14 mouse cellular contexts compared by ENCODE assay signal in the genomic region with DNA sequence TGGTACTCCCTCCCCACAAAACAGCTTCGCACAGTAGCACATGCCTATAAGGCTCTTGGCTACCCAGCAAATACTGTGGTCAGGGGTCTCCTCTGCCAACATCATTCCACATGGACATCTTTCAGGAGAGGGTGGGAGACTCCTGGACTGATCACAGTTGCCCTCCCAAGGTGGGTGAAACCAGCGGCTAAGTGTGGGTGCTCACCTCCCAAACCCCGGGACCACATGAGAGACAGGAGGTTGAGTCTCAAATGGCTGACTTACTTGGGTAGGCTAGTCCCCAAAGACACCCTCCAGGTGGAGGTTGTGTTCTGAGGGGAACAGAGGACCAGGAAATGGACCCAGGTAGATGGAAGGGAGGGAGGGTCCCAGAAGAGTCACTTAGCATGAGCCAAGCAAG. TPM values are rescaled to one million over a fixed set of nuclear protein-coding genes. Genes with fewer than 3 reads are reported as not detected.
DNase-seq lines count a peak whose midpoint lies in the region; ATAC-seq lines count a peak whose summit lies in the region.
"Had no signal": no experiment of that assay in that cellular context is flagged by ENCODE, and none has a peak within 500 bp of the region (broad histone marks: within the 10 kb centered on the region; RNA-seq: fewer than 3 reads in every experiment).

No protein-coding gene starts in this region.

- 0 out of 2 replicates have a peak overlapping the region, but pooled peaks have one; percentile 23 for H3K4me3 ChIP-seq in kidney, embryonic 15.5 days (replicated peaks)
- H3K4me3 ChIP-seq in embryonic facial prominence, embryonic 10.5 days, result peak overlapping the region; percentile 44
- H3K4me3 ChIP-seq in embryonic facial prominence, embryonic 13.5 days, result peak overlapping the region; percentile 6; the same call in 1 of the 2 replicates
- no peak overlapping the region for H3K4me3 ChIP-seq in limb, embryonic 13.5 days
- H3K4me3 ChIP-seq: midbrain, embryonic 12.5 days; neural tube, embryonic 15.5 days had no signal

- H3K27ac ChIP-seq in kidney, embryonic 15.5 days, result peak overlapping the region; percentile 95
- H3K27ac ChIP-seq in embryonic facial prominence, embryonic 10.5 days (replicated peaks), result peak overlapping the region; percentile 84
- peak overlapping the region; percentile 94 for H3K27ac ChIP-seq in embryonic facial prominence, embryonic 13.5 days
- peak overlapping the region; percentile 86; the same call in 1 of the 2 replicates for H3K27ac ChIP-seq in limb, embryonic 13.5 days
- H3K27ac ChIP-seq: hindbrain, postnatal 0 days; liver, embryonic 14.5 days; neural tube, embryonic 15.5 days had no signal

- DNase-seq in kidney, adult 8-10 months, result no peak
- no peak for DNase-seq in embryonic facial prominence, embryonic 10.5 days (ENCODE audit: low spot score)
- no peak for DNase-seq in cerebellum, postnatal 36 days
- no peak for DNase-seq in layer of hippocampus, adult 18-20 months (ENCODE audit: low spot score in 2 of 2)
- DNase-seq: cerebellum, adult 9-11 months; right cerebral cortex, postnatal 14 days had no signal

- H3K36me3 ChIP-seq in kidney, embryonic 15.5 days, result peaks cover 10% of the 10 kb centered on the region
- H3K36me3 ChIP-seq in embryonic facial prominence, embryonic 10.5 days (replicated peaks), result peaks cover 20% of the 10 kb centered on the region
- peaks cover 13% of the 10 kb centered on the region for H3K36me3 ChIP-seq in embryonic facial prominence, embryonic 13.5 days
- H3K36me3 ChIP-seq in limb, embryonic 13.5 days, result peaks cover 15% of the 10 kb centered on the region
- H3K36me3 ChIP-seq: neural tube, embryonic 15.5 days had no signal

- H3K4me2 ChIP-seq in kidney, embryonic 15.5 days, result peak overlapping the region; percentile 52
- H3K4me2 ChIP-seq in embryonic facial prominence, embryonic 13.5 days, result peak overlapping the region; percentile 57
- H3K4me2 ChIP-seq in limb, embryonic 13.5 days (replicated peaks), result peak overlapping the region; percentile 61
- H3K4me2 ChIP-seq: midbrain, embryonic 12.5 days; neural tube, embryonic 15.5 days had no signal

- H3K27me3 ChIP-seq in kidney, embryonic 15.5 days, result no peaks in the 10 kb centered on the region
- peaks cover 39% of the 10 kb centered on the region for H3K27me3 ChIP-seq in embryonic facial prominence, embryonic 10.5 days (replicated peaks; ENCODE audit: low read depth, poor library complexity, severe bottlenecking)
- no peaks in the 10 kb centered on the region for H3K27me3 ChIP-seq in embryonic facial prominence, embryonic 13.5 days
- no peaks in the 10 kb centered on the region for H3K27me3 ChIP-seq in limb, embryonic 13.5 days

- no peak for ATAC-seq in kidney, embryonic 15.5 days (replicated peaks; ENCODE audit: low FRiP score)
- no peak for ATAC-seq in embryonic facial prominence, embryonic 13.5 days (ENCODE audit: insufficient number of reproducible peaks, insufficient read depth, low FRiP score, low TSS enrichment, low read depth)
- ATAC-seq in limb, embryonic 13.5 days (ENCODE audit: low FRiP score, low read depth), result no peak
- ATAC-seq: hindbrain, postnatal 0 days had no signal

- H3K9me3 ChIP-seq in kidney, embryonic 15.5 days (replicated peaks), result no peaks in the 10 kb centered on the region
- H3K9me3 ChIP-seq in embryonic facial prominence, embryonic 10.5 days, result no peaks in the 10 kb centered on the region
- no peaks in the 10 kb centered on the region for H3K9me3 ChIP-seq in embryonic facial prominence, embryonic 13.5 days
- no peaks in the 10 kb centered on the region for H3K9me3 ChIP-seq in limb, embryonic 13.5 days
- H3K9me3 ChIP-seq: midbrain, embryonic 12.5 days; neural tube, embryonic 15.5 days had no signal

- no peak overlapping the region for H3K9ac ChIP-seq in kidney, embryonic 15.5 days
- H3K9ac ChIP-seq in embryonic facial prominence, embryonic 13.5 days, result peak overlapping the region; percentile 66; the same call in 1 of the 2 replicates
- peak overlapping the region; percentile 53; the same call in 1 of the 2 replicates for H3K9ac ChIP-seq in limb, embryonic 13.5 days
- H3K9ac ChIP-seq: liver, embryonic 14.5 days; neural tube, embryonic 15.5 days had no signal

- H3K4me1 ChIP-seq in kidney, embryonic 15.5 days, result peaks cover 96% of the 10 kb centered on the region
- H3K4me1 ChIP-seq in embryonic facial prominence, embryonic 10.5 days, result peaks cover 95% of the 10 kb centered on the region
- H3K4me1 ChIP-seq in embryonic facial prominence, embryonic 13.5 days, result peaks cover 86% of the 10 kb centered on the region
- H3K4me1 ChIP-seq in limb, embryonic 13.5 days, result peaks cover 92% of the 10 kb centered on the region

- WGBS in kidney, embryonic 15.5 days, result 57% methylated on average over 3 of the region's 3 CpGs
- WGBS in embryonic facial prominence, embryonic 10.5 days, result 51% methylated on average over 3 of the region's 3 CpGs
- WGBS in embryonic facial prominence, embryonic 13.5 days, result 49% methylated on average over 3 of the region's 3 CpGs
- WGBS in limb, embryonic 13.5 days, result 47% methylated on average over 3 of the region's 3 CpGs

RNA-seq across cellular contexts. Expression of gene Tead3, which starts 5.9 kb away (rescaled TPM):
- polyA plus RNA-seq in kidney, embryonic 15.5 days (2015; fragmentation: Nextera tagmentation; extraction: Ambion mirVana), result 9.8 and 11.0 TPM in 2 replicates
- 8.4 and 9.2 TPM in 2 replicates for polyA plus RNA-seq in embryonic facial prominence, embryonic 10.5 days (2016; fragmentation: Nextera tagmentation; extraction: Ambion mirVana)
- polyA plus RNA-seq in embryonic facial prominence, embryonic 13.5 days (2015; fragmentation: Nextera tagmentation; extraction: Ambion mirVana), result 14.9 and 18.9 TPM in 2 replicates
- 14.9 and 15.4 TPM in 2 replicates for polyA plus RNA-seq in limb, embryonic 13.5 days (2015; fragmentation: Nextera tagmentation; extraction: Ambion mirVana)
- 1 to 10 TPM; 2.0 to 2.4 TPM for total RNA-seq in layer of hippocampus, adult 18-20 months (2021)

RNA-seq across cellular contexts. Expression of gene Rpl10a, which starts 16.4 kb away (rescaled TPM):
- 643 and 689 TPM in 2 replicates for polyA plus RNA-seq in kidney, embryonic 15.5 days (2015; fragmentation: Nextera tagmentation; extraction: Ambion mirVana)
- polyA plus RNA-seq in embryonic facial prominence, embryonic 10.5 days (2016; fragmentation: Nextera tagmentation; extraction: Ambion mirVana), result 539 and 546 TPM in 2 replicates
- 653 and 701 TPM in 2 replicates for polyA plus RNA-seq in embryonic facial prominence, embryonic 13.5 days (2015; fragmentation: Nextera tagmentation; extraction: Ambion mirVana)
- polyA plus RNA-seq in limb, embryonic 13.5 days (2015; fragmentation: Nextera tagmentation; extraction: Ambion mirVana), result 580 and 609 TPM in 2 replicates
- total RNA-seq in layer of hippocampus, adult 18-20 months (2021), result 100 to 1,000 TPM; 356 to 365 TPM

RNA-seq across cellular contexts. Expression of gene Tulp1, which starts 20.4 kb away (rescaled TPM):
- polyA plus RNA-seq in kidney, embryonic 15.5 days (2015; fragmentation: Nextera tagmentation; extraction: Ambion mirVana), result 5.6 and 6.4 TPM in 2 replicates
- 3.4 and 4.9 TPM in 2 replicates for polyA plus RNA-seq in embryonic facial prominence, embryonic 10.5 days (2016; fragmentation: Nextera tagmentation; extraction: Ambion mirVana)
- polyA plus RNA-seq in embryonic facial prominence, embryonic 13.5 days (2015; fragmentation: Nextera tagmentation; extraction: Ambion mirVana), result 7.3 and 10.5 TPM in 2 replicates
- 7.1 and 7.5 TPM in 2 replicates for polyA plus RNA-seq in limb, embryonic 13.5 days (2015; fragmentation: Nextera tagmentation; extraction: Ambion mirVana)
- not detected for total RNA-seq in layer of hippocampus, adult 18-20 months (2021)
- total RNA-seq: gastrocnemius, adult 18-20 months; hindbrain, postnatal 0 days had no signal

RNA-seq across cellular contexts. Expression of gene Fance, which starts 31.4 kb away (rescaled TPM):
- polyA plus RNA-seq in kidney, embryonic 15.5 days (2015; fragmentation: Nextera tagmentation; extraction: Ambion mirVana), result 28.4 and 33.7 TPM in 2 replicates
- 28.4 and 30.9 TPM in 2 replicates for polyA plus RNA-seq in embryonic facial prominence, embryonic 10.5 days (2016; fragmentation: Nextera tagmentation; extraction: Ambion mirVana)
- 34.5 and 39.5 TPM in 2 replicates for polyA plus RNA-seq in embryonic facial prominence, embryonic 13.5 days (2015; fragmentation: Nextera tagmentation; extraction: Ambion mirVana)
- polyA plus RNA-seq in limb, embryonic 13.5 days (2015; fragmentation: Nextera tagmentation; extraction: Ambion mirVana), result 36.0 and 37.3 TPM in 2 replicates
- 10 to 100 TPM; 22.8 to 26.0 TPM for total RNA-seq in layer of hippocampus, adult 18-20 months (2021)
